Mouse (Mus musculus) heart, adult 9 months (tissue): Measurements from ENCODE around the gene Gm28047.
"Not testable (repeated sequence)": the region's sequence is repeated elsewhere in the genome, so short reads cannot be mapped to it uniquely, and the experiment has no call there.

Experiments used
- DNase-seq, 2 experiments: peaks; one replicate each; pipeline ENCODE4 v3.0.0; 2022; ENCODE audit warnings: low spot score in 2 of 2

Gene Gm28047

DNA sequence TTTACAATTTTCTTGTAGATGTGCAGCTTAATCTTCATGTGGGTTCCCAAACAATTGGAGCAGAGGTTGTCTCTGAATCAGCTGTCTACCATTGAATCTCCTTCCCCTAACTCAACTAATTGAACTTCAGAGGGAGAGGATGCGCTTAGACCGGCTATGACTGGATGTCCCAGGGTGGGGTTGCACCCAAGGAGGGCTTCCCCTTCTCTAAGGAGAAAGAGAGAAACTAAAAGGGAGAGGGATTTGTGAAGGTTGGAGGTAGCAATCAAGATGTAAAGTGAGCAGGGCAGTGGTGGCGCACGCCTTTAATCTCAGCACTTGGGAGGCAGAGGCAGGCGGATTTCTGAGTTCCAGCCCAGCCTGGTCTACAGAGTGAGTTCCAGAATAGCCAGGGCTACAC, 5.4 kb downstream of the Gm28047 start:
- no peak for DNase-seq

- no peak for DNase-seq
These were observed 7.2 kb downstream of the Gm28047 start for GRCm38 (mm10) chr15:102617654-102618053.

DNA sequence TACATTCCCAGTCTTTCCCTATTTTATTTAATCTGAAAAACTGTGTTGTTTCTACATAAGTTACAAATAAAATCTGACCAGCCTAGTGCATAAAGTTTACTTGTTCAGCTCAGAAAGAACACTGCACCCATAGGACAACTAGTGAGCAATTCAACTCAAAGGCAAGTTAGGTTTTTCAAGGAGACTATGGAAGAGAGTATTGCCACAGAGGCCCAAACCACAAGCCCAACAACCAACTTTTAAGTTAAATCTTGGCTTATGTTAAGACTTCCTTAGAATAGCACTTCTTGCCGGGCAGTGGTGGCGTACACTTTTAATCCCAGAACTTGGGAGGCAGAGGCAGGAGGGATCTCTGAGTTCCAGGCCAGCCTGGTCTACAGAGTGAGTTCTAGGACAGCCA, 8.7 kb downstream of the Gm28047 start:
- no peak for DNase-seq

- no peak for DNase-seq
These were observed 10.6 kb downstream of the Gm28047 start for GRCm38 (mm10) chr15:102614224-102614623.

DNA sequence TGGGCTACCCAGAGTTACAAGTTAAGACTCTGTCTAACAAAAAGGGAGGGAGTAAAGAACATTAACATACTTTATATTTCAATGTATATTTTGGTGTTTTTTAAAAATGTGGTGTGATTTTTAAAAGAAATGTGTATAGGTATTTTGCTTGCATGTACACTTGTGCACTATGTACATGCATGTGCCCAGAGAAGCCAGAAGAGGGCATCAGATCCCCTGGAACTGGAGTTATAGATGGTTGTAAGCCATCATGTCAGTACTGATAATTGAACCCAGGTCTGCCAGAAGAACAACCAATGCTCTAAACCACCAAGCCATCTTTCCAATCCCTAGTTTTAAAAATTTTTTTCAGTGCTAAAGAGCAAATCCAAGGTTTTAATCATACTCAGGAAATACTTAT, 11.9 kb downstream of the Gm28047 start:
- no peak for DNase-seq

GRCm38 (mm10) chr15:102608586-102608985, 16.3 kb downstream of the Gm28047 start:
- not testable (repeated sequence) for DNase-seq

DNA sequence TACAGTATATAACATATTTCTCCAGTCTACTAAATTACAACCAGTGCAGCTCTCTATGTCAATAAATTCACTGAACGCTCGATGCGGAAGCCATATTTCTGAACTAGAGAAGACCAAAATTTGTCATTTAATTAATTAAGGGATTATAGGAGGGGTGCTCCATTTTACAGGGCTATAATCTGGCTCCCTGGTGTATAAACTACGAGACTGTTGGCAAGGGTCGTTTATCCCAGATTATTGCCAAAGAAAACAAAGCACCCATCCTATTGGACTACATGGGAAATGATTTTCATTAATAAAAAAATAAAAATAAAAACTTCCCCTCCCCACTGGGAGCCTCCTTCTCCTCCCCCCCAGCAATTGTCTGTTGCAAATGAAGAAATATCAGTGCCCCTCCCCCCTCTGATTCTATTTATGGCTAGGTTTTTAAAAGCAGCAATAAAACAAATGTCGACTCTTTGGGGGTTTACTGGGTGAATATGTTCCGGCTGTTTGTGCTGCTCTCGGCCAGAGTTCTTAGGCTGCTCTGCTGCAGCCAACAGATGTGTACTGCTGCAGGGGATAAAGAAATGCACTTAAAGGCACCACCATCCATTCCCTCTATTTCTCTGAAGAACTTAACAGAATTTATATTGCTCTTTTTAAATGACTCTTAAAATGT, 30.7 kb downstream of the Gm28047 start:
- peak; percentile 24 to 31 for DNase-seq

DNA sequence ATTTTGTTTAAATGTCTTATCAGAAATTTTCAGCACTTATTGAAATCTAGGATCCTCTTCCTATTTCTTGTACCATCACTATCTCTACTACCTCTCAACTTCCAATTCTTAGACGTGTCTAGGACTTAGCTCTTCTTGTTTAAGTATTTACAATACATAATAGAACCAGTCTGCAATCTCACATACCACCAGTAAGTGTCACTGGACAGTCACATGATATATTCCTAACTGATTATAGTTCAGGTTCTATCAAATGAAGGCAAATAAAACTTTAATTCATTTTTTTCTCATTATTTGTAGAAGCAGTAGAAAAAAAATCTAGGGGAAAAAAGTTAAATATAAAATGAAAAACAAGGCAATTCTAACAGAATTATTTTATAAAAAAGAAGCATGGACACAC, 32.2 kb downstream of the Gm28047 start:
- DNase-seq = no peak

- peak; percentile 22 to 32 for DNase-seq
These were observed 34.3 kb downstream of the Gm28047 start for GRCm38 (mm10) chr15:102590567-102590966.

DNA sequence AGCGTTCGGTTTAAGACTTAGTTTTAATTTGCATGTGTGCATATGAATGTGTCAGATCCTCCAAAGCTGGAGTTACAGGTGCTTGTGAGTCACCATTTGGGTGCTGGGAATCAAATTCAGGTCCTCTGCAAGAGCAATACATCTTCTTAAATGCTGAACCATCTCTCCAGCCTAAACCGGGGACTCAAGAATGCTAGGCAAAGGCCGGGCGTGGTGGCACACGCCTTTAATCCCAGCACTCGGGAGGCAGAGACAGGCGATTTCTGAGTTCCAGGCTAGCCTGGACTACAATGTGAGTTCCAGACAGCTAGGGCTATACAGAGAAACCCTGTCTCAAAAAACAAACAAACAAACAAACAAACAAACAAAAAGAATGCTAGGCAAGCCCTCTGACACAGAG, 35.0 kb downstream of the Gm28047 start:
- no peak for DNase-seq

GRCm38 (mm10) chr15:102585501-102585900, 39.4 kb downstream of the Gm28047 start:
- DNase-seq = no peak

- no peak for DNase-seq
These were observed 41.0 kb downstream of the Gm28047 start for GRCm38 (mm10) chr15:102583708-102584383.

DNA sequence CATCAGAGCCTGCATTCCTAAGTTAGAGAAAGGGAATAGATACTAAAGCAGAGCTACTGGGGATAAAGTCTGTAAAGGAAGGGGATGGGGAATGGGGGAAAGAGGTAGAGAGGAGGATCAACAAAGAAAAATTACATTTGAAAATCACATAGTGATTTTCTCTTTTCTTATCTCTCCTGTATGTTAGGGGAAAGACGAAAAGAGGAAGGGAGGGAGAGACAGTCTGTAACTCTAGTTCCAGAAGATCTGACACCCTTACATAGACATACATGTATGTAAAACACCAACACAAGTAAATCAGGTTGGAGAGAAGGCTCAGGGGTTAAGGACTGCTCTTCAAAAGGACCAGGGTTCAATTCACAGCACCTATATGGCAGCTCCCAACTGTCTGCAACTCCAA, 43.7 kb downstream of the Gm28047 start:
- DNase-seq = no peak

DNA sequence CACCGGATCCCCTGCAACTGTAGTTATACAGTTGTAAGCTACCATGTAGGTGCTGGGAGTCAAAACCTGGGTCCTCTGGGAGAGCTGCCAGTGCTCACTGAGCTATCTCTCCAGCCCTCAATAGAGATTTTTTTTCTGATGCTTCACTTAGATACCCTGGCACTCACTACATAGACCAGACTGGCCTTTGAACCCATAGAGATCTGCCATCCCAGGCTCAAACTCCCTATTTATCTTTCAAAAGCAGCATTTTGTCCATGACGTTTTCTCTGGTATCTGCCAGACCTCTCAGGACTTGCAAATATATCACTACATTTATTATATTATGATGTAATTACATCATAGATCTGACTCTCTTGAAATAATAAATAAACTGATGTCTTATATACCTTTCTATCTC, 46.5 kb downstream of the Gm28047 start:
- no peak for DNase-seq

DNA sequence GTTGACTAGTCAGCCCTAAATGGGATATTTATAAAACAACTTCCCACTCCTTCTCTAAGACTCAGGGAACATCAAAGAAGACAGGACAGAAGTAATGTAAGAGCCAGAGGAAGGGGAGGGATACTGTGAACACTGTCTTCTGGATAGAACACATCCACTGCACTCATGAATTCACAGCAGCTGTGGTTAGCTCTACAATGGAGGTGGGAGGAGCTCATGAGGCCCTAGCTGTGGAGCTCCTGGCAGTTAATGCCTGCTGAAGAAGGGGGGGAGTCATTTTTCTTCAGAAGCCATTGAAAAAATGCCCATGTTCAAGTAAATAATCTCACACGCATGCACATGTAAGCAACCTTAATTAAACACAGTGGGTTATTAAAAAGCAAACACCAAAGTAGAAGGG, 47.9 kb downstream of the Gm28047 start:
- no peak for DNase-seq

GRCm38 (mm10) chr15:102572081-102572480, 52.8 kb downstream of the Gm28047 start:
- no peak for DNase-seq

DNA sequence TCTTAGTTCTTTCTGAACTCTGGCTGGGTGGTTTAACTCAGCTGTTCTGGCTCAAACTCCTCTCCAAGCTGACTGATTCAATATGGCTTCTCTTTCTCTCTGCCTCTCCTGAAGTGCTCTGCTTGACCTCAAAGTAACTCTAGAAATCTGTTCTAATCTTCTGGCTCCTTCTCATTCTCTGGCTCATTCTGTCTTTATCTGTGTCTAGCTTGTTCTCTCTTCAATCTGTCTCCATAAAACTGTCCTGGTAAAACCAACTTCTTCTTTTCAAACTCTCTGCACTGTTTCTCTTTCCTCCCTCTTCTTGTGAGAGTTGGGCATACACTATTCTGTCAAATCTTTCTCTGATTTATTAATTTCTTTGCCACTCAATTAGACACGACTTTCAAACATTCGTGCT, 57.0 kb downstream of the Gm28047 start:
- DNase-seq = no peak

GRCm38 (mm10) chr15:102563681-102564080, 61.2 kb downstream of the Gm28047 start:
- no peak for DNase-seq

- no peak for DNase-seq
These were observed 61.8 kb downstream of the Gm28047 start for GRCm38 (mm10) chr15:102563061-102563460.

GRCm38 (mm10) chr15:102562491-102562890, 62.4 kb downstream of the Gm28047 start:
- no peak for DNase-seq

- DNase-seq = no peak
These were observed 67.3 kb downstream of the Gm28047 start for GRCm38 (mm10) chr15:102557580-102557979.

GRCm38 (mm10) chr15:102555581-102555980, 69.3 kb downstream of the Gm28047 start:
- no peak for DNase-seq

- no peak for DNase-seq
These were observed 72.3 kb downstream of the Gm28047 start for GRCm38 (mm10) chr15:102552599-102552998.

DNA sequence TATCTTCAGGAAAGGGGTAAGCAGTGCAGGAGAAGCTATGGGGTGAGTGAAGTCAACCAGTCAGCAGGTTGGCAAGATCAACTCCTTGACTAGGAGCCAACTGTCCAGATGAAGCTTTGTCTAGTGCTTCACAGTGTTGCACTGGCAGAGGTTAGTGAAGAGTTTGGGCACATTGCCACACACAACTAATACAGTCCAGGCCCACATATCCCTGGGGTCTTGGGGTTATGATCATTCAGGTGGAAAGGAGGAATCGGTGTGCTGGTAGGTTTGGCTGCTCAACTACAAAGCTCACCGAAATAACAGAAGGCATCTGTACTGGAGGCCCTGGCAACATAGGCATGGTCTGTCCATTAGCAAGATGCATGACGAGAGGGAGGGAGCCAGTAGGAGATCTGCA, 77.4 kb downstream of the Gm28047 start:
- DNase-seq = peak; percentile 42 to 48
